Mouse (Mus musculus) erythroblast, embryonic 14.5 days (primary cell): ENCODE results near the gene Klhl32. TPM values are rescaled to one million over a fixed set of nuclear protein-coding genes. Genes with fewer than 3 reads are reported as not detected.
"Not testable (repeated sequence)": the region's sequence is repeated elsewhere in the genome, so short reads cannot be mapped to it uniquely, and the experiment has no call there.

Experiments used
- H3K27me3 ChIP-seq: 2 replicates; pipeline ENCODE4 v1.6.1; 2012; ENCODE audit warnings: inconsistent platforms; ENCODE audit not compliant: control insufficient read depth
- H3K36me3 ChIP-seq: 2 replicates; pipeline ENCODE4 v1.6.1; 2012; ENCODE audit warnings: mild to moderate bottlenecking, inconsistent platforms; ENCODE audit not compliant: control insufficient read depth
- H3K4me1 ChIP-seq: 2 replicates; pipeline ENCODE4 v1.6.1; 2012; ENCODE audit warnings: inconsistent platforms; ENCODE audit not compliant: control insufficient read depth
- H3K4me3 ChIP-seq: replicated peaks from 2 replicates; pipeline ENCODE3; 2012; ENCODE audit warnings: moderate library complexity, mild to moderate bottlenecking, inconsistent platforms
- H3K9me3 ChIP-seq: 2 replicates; pipeline ENCODE4 v1.6.1; 2012; ENCODE audit warnings: low read length, inconsistent platforms, mixed read lengths; ENCODE audit not compliant: control insufficient read depth
- GATA1 ChIP-seq: IDR thresholded peaks from 2 replicates; pipeline ENCODE4 v1.6.1; 2012; ENCODE audit warnings: low read length, inconsistent platforms, mixed read lengths
- TAL1 ChIP-seq: IDR thresholded peaks from 3 replicates; pipeline ENCODE4 v1.6.1; 2012; ENCODE audit warnings: low read length, inconsistent platforms, mixed read lengths
- polyA plus RNA-seq: library from polyadenylated mRNA; stranded (reverse); fragments of >175 nt; gene quantifications from 2 replicates; pipeline ENCODE4 v1.2.3, GENCODE M21; 2012

The Klhl32 gene
- polyA plus RNA-seq, 1 experiment = 0.01 TPM

DNA sequence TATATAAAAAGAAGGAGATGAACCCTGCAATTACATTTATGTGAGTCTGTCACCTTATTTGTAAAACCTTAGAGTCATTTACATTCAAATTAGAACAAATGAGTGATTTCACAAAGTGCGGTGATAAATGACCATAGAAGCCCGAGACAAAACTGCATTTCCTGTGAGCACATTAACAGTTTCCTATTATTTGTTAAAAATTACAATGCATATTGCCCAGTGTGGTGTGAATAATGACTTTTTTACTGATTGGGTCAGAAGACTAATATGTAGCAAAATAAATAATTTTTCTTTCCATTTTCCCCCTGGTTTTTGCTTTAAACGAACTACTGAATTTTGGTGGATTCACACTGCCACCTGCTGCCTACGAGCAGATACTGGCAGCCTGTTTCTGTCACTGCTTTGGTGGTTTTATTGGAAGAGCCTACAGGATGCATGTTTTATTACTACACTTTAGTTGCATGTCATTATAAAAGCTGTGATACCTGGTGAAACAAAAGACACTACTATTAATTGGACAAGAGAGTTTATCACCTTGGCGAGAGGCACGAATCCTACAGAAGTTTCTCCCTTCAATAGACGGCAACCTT lies 152.3 kb downstream of the Klhl32 start:
- no peak for TF ChIP-seq TAL1
- TF ChIP-seq GATA1 = no peak
- Histone ChIP-seq H3K4me3 (no peak overlapping the region), H3K27me3 (no peaks in the 10 kb centered on the region), H3K9me3 (no peaks in the 10 kb centered on the region), H3K4me1 (no peaks in the 10 kb centered on the region), H3K36me3 (no peaks in the 10 kb centered on the region)

- TF ChIP-seq TAL1 (no peak), GATA1 (no peak)
These were observed 170.8 kb downstream of the Klhl32 start for GRCm38 (mm10) chr4:24680080-24680479.

GRCm38 (mm10) chr4:24670007-24670406 lies 180.9 kb downstream of the Klhl32 start:
- peaks cover 2% of the 10 kb centered on the region; the same call in 1 of the 2 replicates for H3K27me3 ChIP-seq
- H3K9me3 ChIP-seq = no peaks in the 10 kb centered on the region
- no peaks in the 10 kb centered on the region for H3K4me1 ChIP-seq
- H3K4me3 ChIP-seq = no peak overlapping the region
- TF ChIP-seq TAL1 (no peak), GATA1 (no peak)
- no peaks in the 10 kb centered on the region for H3K36me3 ChIP-seq

More at GRCm38 (mm10) chr4:24680080-24680479, 170.8 kb downstream of the Klhl32 start:
- Histone ChIP-seq H3K4me1 (no peaks in the 10 kb centered on the region), H3K9me3 (no peaks in the 10 kb centered on the region), H3K4me3 (no peak overlapping the region), H3K27me3 (no peaks in the 10 kb centered on the region), H3K36me3 (no peaks in the 10 kb centered on the region)

GRCm38 (mm10) chr4:24659218-24659617 lies 191.7 kb downstream of the Klhl32 start:
- H3K27me3 ChIP-seq = no peaks in the 10 kb centered on the region
- no peaks in the 10 kb centered on the region for H3K36me3 ChIP-seq
- no peaks in the 10 kb centered on the region for H3K9me3 ChIP-seq
- no peaks in the 10 kb centered on the region for H3K4me1 ChIP-seq
- TF ChIP-seq GATA1 = no peak
- no peak for TF ChIP-seq TAL1
- no peak overlapping the region for H3K4me3 ChIP-seq

DNA sequence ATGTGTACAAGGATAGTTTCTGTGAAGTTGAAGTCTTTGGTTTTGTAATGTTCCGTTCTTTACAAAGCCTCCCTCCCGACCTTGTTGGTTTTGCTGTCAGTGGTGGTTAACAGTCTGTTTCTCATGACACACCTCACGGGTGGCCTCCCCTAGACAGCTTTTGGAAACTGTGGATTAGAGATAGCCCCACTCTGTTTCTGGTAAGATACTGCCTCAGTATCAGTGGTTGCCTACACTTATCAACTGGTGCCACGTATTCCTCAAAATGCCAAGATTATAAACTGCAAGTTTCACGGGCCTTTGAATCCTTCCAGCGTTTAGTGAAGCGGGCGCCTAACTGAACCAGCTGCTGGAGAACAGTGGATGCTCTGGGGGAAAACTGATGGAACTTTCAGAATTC lies 206.2 kb downstream of the Klhl32 start:
- H3K27me3 ChIP-seq, H3K4me3 ChIP-seq: not testable (repeated sequence)
- H3K9me3 ChIP-seq = peaks cover 11% of the 10 kb centered on the region
- peaks cover 18% of the 10 kb centered on the region for H3K4me1 ChIP-seq
- H3K36me3 ChIP-seq = peaks cover 34% of the 10 kb centered on the region

DNA sequence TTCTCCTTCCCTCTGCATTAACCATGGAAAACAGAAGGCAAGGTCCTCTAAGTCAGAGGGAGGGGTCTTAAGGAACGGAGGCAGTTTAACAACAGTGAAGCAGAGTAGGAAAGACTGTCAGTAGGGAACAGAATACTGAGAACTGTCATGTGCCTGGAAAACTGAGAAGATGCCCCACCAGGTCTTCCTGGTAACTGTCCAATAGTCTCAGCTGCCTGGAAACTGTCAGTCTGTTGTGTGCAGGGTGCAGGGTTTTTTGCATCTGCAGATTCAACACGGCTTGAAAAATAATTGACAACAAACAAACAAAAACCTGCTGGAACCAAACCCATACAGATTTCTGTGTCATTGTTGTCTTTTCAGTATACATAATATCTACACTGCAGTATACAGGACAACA lies 208.6 kb downstream of the Klhl32 start:
- Histone ChIP-seq H3K4me1 (peaks cover 16% of the 10 kb centered on the region), H3K36me3 (peaks cover 21% of the 10 kb centered on the region), H3K4me3 (no peak overlapping the region), H3K27me3 (no peaks in the 10 kb centered on the region), H3K9me3 (peaks cover 8% of the 10 kb centered on the region)
- no peak for TF ChIP-seq TAL1
- TF ChIP-seq GATA1 = no peak

DNA sequence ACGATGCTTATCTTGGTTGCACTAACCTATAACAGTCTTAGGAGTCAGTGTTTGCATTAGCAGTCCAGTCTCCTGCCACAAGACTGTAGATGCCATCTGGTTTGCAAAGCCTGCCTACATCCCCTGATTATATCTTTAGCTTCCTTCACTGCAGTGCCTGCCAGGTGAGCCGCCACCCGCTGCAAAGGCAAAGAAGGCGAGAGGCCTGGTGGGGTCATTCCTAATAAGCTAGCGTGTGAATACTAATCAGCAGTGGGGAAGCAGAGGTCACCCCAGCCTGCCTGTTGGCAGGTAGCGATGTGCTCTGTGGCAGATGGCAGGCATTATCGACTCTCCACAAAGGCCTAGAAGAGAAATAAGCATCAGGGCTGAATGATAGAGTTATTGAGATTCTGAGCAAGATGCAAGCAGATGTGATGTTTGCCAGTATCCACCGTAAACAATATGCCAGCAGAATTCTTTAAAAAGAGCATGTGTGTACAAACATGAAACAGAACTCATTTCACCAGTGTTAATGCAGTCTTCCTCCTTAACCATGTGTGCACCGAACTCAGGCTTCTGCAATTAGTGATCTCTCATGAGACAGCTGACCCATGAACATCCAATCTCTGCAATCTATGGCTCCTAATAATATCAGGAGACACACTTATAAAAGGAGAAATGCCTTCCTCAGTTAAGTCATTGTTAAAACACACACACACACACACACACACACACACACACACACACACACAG lies 219.6 kb downstream of the Klhl32 start:
- Histone ChIP-seq H3K27me3 (no peaks in the 10 kb centered on the region), H3K36me3 (no peaks in the 10 kb centered on the region), H3K4me3 (no peak overlapping the region), H3K9me3 (no peaks in the 10 kb centered on the region), H3K4me1 (no peaks in the 10 kb centered on the region)
- TF ChIP-seq GATA1 = no peak
- TF ChIP-seq TAL1 = no peak

DNA sequence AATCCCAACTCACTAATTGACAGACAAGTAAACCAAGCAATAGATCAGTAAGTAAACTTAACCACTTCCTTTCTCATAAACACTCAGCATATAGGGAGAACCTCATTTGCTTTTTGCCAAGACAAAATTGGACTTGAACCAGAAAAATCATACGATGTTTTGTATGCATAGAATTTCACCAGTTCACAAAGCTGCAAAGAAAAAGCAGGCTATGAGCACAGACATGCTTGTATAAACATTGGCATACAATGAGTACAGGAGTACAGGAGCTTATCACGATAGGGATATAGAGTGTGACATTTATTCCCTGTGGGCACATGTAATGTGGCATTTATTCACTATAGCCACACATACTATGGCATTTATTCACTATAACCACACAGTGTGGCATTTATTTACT lies 220.5 kb downstream of the Klhl32 start:
- no peaks in the 10 kb centered on the region for H3K9me3 ChIP-seq
- no peak for TF ChIP-seq GATA1
- TF ChIP-seq TAL1 = no peak
- H3K36me3 ChIP-seq = no peaks in the 10 kb centered on the region
- no peaks in the 10 kb centered on the region for H3K4me1 ChIP-seq
- H3K4me3 ChIP-seq = no peak overlapping the region
- H3K27me3 ChIP-seq = no peaks in the 10 kb centered on the region

GRCm38 (mm10) chr4:24627871-24628270 lies 223.1 kb downstream of the Klhl32 start:
- no peaks in the 10 kb centered on the region for H3K27me3 ChIP-seq
- no peaks in the 10 kb centered on the region for H3K36me3 ChIP-seq
- H3K4me3 ChIP-seq = no peak overlapping the region
- no peaks in the 10 kb centered on the region for H3K4me1 ChIP-seq
- no peaks in the 10 kb centered on the region for H3K9me3 ChIP-seq
- no peak for TF ChIP-seq TAL1
- no peak for TF ChIP-seq GATA1

- Histone ChIP-seq H3K9me3 (no peaks in the 10 kb centered on the region), H3K27me3 (no peaks in the 10 kb centered on the region), H3K4me3 (no peak overlapping the region), H3K4me1 (no peaks in the 10 kb centered on the region), H3K36me3 (no peaks in the 10 kb centered on the region)
- no peak for TF ChIP-seq TAL1
- no peak for TF ChIP-seq GATA1
These were observed 224.2 kb downstream of the Klhl32 start for GRCm38 (mm10) chr4:24626686-24627085.
